Mouse (Mus musculus): ENCODE measurements around the gene Tifa. TPM values are rescaled to one million over a fixed set of nuclear protein-coding genes. Genes with fewer than 3 reads are reported as not detected.

Tifa gene
- polyA plus RNA-seq, 1 experiment from 2014 or later, result 4.3 TPM

- no peak overlapping the region for H3K27ac ChIP-seq (ENCODE audit: low read depth, low read length)
- ATAC-seq (ENCODE audit: low FRiP score) (no peak), DNase-seq (ENCODE audit: low spot score, missing footprints) (no peak)
- H3K4me3 ChIP-seq (ENCODE audit: low read depth, low read length), result no peak overlapping the region
- H3K9me3 ChIP-seq (ENCODE audit: control insufficient read depth, low read length), result no peaks in the 10 kb centered on the region
- no peak overlapping the region for H3K4me2 ChIP-seq
- WGBS, result 61% methylated on average over 7 of the region's 7 CpGs
- H3K36me3 ChIP-seq (ENCODE audit: control insufficient read depth, insufficient read depth, low read length), result no peaks in the 10 kb centered on the region
- H3K27me3 ChIP-seq (ENCODE audit: control insufficient read depth, insufficient read depth, low read length), result no peaks in the 10 kb centered on the region
- H3K9ac ChIP-seq (ENCODE audit: low read length), result no peak overlapping the region
- no peaks in the 10 kb centered on the region for H3K4me1 ChIP-seq (ENCODE audit: control insufficient read depth, insufficient read depth, low read length)
These were observed 37.5 kb downstream of the Tifa start for GRCm38 (mm10) chr3:127827123-127827522.

DNA sequence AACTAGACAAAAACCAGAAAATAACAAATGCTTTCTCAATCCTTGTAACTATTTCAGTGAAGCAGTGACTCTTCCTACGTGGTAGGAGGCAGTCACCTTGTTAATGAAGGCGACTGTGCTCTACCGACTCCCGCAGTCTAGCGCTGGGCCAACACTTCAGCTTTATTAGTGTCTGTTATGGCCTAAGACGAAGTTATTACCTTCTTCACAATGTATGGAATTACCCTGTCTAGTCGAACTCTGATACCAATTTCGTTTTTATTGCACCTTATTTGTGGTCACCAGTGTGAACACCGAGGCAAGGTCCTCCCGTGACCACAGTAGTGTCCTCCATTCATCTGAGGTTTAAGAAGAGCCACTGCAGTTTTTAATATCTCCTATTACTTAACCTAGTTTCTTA, 40.6 kb downstream of the Tifa start:
- no peak overlapping the region for H3K27ac ChIP-seq (ENCODE audit: low read depth, low read length)
- no peak overlapping the region for H3K4me3 ChIP-seq (ENCODE audit: low read depth, low read length)
- H3K4me1 ChIP-seq (ENCODE audit: control insufficient read depth, insufficient read depth, low read length), result no peaks in the 10 kb centered on the region
- 89% methylated on average over 10 of the region's 10 CpGs for WGBS
- ATAC-seq (ENCODE audit: low FRiP score) (no peak), DNase-seq (ENCODE audit: low spot score, missing footprints) (no peak)
- H3K36me3 ChIP-seq (ENCODE audit: control insufficient read depth, insufficient read depth, low read length), result no peaks in the 10 kb centered on the region
- H3K9ac ChIP-seq (ENCODE audit: low read length), result no peak overlapping the region
- H3K4me2 ChIP-seq, result no peak overlapping the region
- H3K9me3 ChIP-seq (ENCODE audit: control insufficient read depth, low read length), result no peaks in the 10 kb centered on the region
- H3K27me3 ChIP-seq (ENCODE audit: control insufficient read depth, insufficient read depth, low read length), result no peaks in the 10 kb centered on the region

DNA sequence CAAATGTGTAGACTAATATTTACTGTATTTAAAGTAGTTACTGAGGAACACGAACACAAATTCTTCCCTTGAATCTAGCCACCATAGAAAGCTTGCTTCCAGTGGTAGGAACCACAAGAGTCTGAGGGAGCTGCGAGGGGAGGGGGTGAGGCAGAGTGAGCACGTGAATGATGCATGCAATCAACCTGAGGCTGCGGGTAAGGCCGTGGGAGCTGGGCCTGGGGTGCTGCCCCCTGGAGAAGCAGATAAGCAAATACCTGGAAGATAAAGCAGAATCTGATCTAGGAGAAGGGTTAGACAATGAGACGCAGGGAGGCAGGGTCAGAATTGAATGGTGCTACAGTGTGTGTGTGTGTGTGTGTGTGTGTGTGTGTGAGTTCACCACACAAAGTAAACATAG, 41.5 kb downstream of the Tifa start:
- Histone ChIP-seq H3K4me2 (no peak overlapping the region), H3K9ac (ENCODE audit: low read length) (no peak overlapping the region), H3K4me3 (ENCODE audit: low read depth, low read length) (no peak overlapping the region), H3K4me1 (ENCODE audit: control insufficient read depth, insufficient read depth, low read length) (peaks cover 9% of the 10 kb centered on the region), H3K36me3 (ENCODE audit: control insufficient read depth, insufficient read depth, low read length) (no peaks in the 10 kb centered on the region), H3K9me3 (ENCODE audit: control insufficient read depth, low read length) (no peaks in the 10 kb centered on the region), H3K27ac (ENCODE audit: low read depth, low read length) (no peak overlapping the region), H3K27me3 (ENCODE audit: control insufficient read depth, insufficient read depth, low read length) (no peaks in the 10 kb centered on the region)
- DNase-seq (ENCODE audit: low spot score, missing footprints) (no peak), ATAC-seq (ENCODE audit: low FRiP score) (no peak; the same call in 1 of the 2 replicates)
- whole genome bisulfite sequencing, result 70% methylated on average over 6 of the region's 6 CpGs

DNA sequence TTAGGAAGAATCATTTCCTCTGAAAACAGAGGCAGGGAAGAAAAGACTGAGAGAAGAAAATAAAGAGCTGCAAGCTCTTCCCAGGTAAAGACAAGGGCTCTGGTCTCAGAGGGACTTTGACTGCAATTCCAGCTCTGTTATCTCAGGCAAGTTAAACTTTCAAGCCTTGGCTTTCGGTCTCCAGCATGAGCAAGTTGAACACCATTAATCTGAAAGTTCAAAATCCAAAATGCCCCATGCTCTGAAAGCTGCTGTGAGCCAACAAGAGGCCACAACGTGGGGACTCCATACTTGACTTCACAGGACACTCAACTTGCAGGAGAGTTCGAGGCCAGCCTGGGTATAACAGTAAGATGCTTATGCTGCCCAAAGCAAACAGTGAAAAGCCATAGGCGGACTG, 44.4 kb downstream of the Tifa start:
- H3K4me1 ChIP-seq (ENCODE audit: control insufficient read depth, insufficient read depth, low read length), result peaks cover 14% of the 10 kb centered on the region
- ATAC-seq (ENCODE audit: low FRiP score), result no peak
- WGBS, result 87% methylated on average over 4 of the region's 4 CpGs

GRCm38 (mm10) chr3:127835594-127835993, 46.0 kb downstream of the Tifa start:
- H3K27ac ChIP-seq (ENCODE audit: low read depth, low read length), result no peak overlapping the region
- H3K4me2 ChIP-seq, result peak overlapping the region; percentile 85
- H3K4me1 ChIP-seq (ENCODE audit: control insufficient read depth, insufficient read depth, low read length), result peaks cover 14% of the 10 kb centered on the region
- no peak overlapping the region for H3K4me3 ChIP-seq (ENCODE audit: low read depth, low read length)
- H3K9me3 ChIP-seq (ENCODE audit: control insufficient read depth, low read length), result no peaks in the 10 kb centered on the region
- DNase-seq (ENCODE audit: low spot score, missing footprints) (no peak), ATAC-seq (ENCODE audit: low FRiP score) (no peak)
- H3K27me3 ChIP-seq (ENCODE audit: control insufficient read depth, insufficient read depth, low read length), result no peaks in the 10 kb centered on the region
- WGBS, result 87% methylated on average over 6 of the region's 6 CpGs
- no peak overlapping the region for H3K9ac ChIP-seq (ENCODE audit: low read length)
- no peaks in the 10 kb centered on the region for H3K36me3 ChIP-seq (ENCODE audit: control insufficient read depth, insufficient read depth, low read length)

More for the DNA sequence above, 44.4 kb downstream of the Tifa start:
- no peaks in the 10 kb centered on the region for H3K36me3 ChIP-seq (ENCODE audit: control insufficient read depth, insufficient read depth, low read length)
- no peak overlapping the region for H3K9ac ChIP-seq (ENCODE audit: low read length)
- H3K27me3 ChIP-seq (ENCODE audit: control insufficient read depth, insufficient read depth, low read length), result no peaks in the 10 kb centered on the region
- no peak overlapping the region for H3K27ac ChIP-seq (ENCODE audit: low read depth, low read length)
- no peaks in the 10 kb centered on the region for H3K9me3 ChIP-seq (ENCODE audit: control insufficient read depth, low read length)
- H3K4me3 ChIP-seq (ENCODE audit: low read depth, low read length), result no peak overlapping the region
- H3K4me2 ChIP-seq, result no peak overlapping the region
- DNase-seq (ENCODE audit: low spot score, missing footprints), result no peak

- Histone ChIP-seq H3K4me3 (ENCODE audit: low read depth, low read length) (peak overlapping the region; percentile 96), H3K36me3 (ENCODE audit: control insufficient read depth, insufficient read depth, low read length) (no peaks in the 10 kb centered on the region), H3K9ac (ENCODE audit: low read length) (peak overlapping the region; percentile 93), H3K9me3 (ENCODE audit: control insufficient read depth, low read length) (no peaks in the 10 kb centered on the region), H3K27me3 (ENCODE audit: control insufficient read depth, insufficient read depth, low read length) (no peaks in the 10 kb centered on the region), H3K27ac (ENCODE audit: low read depth, low read length) (peak overlapping the region; percentile 87; the same call in 1 of the 2 replicates), H3K4me1 (ENCODE audit: control insufficient read depth, insufficient read depth, low read length) (peaks cover 14% of the 10 kb centered on the region), H3K4me2 (peak overlapping the region; percentile 85)
- ATAC-seq (ENCODE audit: low FRiP score) (peak; percentile 0; the same call in 1 of the 2 replicates), DNase-seq (ENCODE audit: low spot score, missing footprints) (no peak)
- under 1% methylated on average over 17 of the region's 17 CpGs for WGBS
These were observed 47.2 kb downstream of the Tifa start for GRCm38 (mm10) chr3:127836798-127837153.

DNA sequence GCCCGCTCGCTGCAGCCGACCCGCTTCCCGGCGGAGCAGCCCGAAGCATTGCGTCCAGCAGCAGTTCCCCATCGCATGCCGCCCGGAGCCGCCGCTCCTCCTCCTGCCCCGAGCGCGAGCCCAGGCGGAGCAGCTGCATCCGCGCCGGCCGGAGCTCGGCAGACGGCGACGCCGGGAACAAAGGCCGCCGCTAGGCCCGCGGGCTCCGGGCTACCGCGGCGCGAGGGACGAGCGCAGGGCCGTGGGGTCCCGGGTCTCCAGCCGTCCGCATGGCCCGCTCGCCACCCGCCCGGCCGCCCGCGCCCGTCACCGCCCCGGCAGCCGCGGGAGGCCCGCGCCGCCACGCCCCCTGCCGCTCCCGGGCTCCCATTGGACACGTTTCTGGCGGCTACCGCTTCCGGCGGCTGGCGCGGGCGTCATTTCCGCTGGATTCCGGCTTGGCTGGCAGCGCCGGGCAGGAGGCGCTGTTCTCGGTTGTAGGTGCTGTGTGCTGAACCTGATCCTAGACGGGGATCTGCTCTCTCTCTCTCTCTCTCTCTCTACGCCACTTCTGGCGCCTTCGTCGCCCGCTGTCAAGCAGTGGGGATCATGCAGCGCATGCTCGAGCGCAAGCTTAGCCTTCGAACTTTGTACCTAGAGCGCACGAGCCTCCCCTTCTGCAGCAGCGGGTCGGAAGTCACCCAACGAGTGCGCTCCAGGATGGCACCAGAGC, 47.7 kb downstream of the Tifa start, which contains the start of gene Ap1ar:
Ap1ar (minus strand) TSS at position 370 of the 712 bp plus-strand sequence.
- Histone ChIP-seq H3K9ac (ENCODE audit: low read length) (peak within 1 kb of the TSS; percentile 93), H3K36me3 (ENCODE audit: control insufficient read depth, insufficient read depth, low read length) (no peaks in the 10 kb centered on the region), H3K4me1 (ENCODE audit: control insufficient read depth, insufficient read depth, low read length) (peaks cover 14% of the 10 kb centered on the region), H3K4me3 (ENCODE audit: low read depth, low read length) (peak within 1 kb of the TSS; percentile 96), H3K27me3 (ENCODE audit: control insufficient read depth, insufficient read depth, low read length) (no peaks in the 10 kb centered on the region), H3K9me3 (ENCODE audit: control insufficient read depth, low read length) (no peaks in the 10 kb centered on the region), H3K4me2 (peak within 1 kb of the TSS; percentile 85), H3K27ac (ENCODE audit: low read depth, low read length) (peak within 1 kb of the TSS; percentile 87)
- ATAC-seq (ENCODE audit: low FRiP score), result peak; percentile 97
- peak; percentile 99 for DNase-seq (ENCODE audit: low spot score, missing footprints)
- under 1% methylated on average over 61 of the region's 89 CpGs for WGBS

DNA sequence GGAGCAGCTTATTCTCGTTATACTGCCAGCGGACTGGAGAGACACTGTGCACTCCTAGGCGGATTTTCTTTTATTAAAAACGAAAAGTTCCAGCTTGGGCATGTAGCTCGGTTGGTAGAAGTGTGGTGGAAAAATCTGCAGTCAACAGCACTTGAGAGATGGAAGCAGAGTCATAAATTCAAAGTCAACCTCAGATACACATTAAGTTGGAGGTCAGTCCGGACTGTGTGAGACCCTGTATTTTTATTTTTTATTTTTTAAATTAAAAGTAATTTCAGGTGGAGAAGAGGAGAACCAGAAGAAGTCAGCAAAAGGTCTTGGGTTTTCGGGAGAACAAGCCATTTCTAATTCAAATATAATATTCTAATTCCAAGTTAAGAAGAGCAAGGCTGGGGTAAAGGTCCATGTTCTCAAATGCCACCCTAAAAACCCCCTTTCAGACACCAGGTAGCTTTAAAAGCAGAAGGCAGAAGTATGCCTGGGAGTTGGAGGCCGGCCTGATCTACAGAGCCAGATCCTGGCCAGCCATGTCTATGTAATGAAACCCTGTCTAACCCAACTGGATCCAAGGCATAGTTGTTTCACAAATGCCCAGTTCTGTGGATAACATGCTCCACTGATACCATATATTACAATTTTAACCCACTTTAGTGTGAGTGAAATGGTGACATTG, 48.5 kb downstream of the Tifa start:
- no peaks in the 10 kb centered on the region for H3K36me3 ChIP-seq (ENCODE audit: control insufficient read depth, insufficient read depth, low read length)
- DNase-seq (ENCODE audit: low spot score, missing footprints) (no peak), ATAC-seq (ENCODE audit: low FRiP score) (peak; percentile 0; the same call in 1 of the 2 replicates)
- H3K27me3 ChIP-seq (ENCODE audit: control insufficient read depth, insufficient read depth, low read length), result no peaks in the 10 kb centered on the region
- H3K27ac ChIP-seq (ENCODE audit: low read depth, low read length), result peak overlapping the region; percentile 87
- H3K9me3 ChIP-seq (ENCODE audit: control insufficient read depth, low read length), result no peaks in the 10 kb centered on the region
- peak overlapping the region; percentile 59 for H3K4me2 ChIP-seq
- WGBS, result 33% methylated on average over 8 of the region's 8 CpGs
- peak overlapping the region; percentile 96 for H3K4me3 ChIP-seq (ENCODE audit: low read depth, low read length)
- peak overlapping the region; percentile 93 for H3K9ac ChIP-seq (ENCODE audit: low read length)
- peaks cover 14% of the 10 kb centered on the region for H3K4me1 ChIP-seq (ENCODE audit: control insufficient read depth, insufficient read depth, low read length)

- 86% methylated on average over 8 of the region's 8 CpGs for WGBS
These were observed 52.3 kb downstream of the Tifa start for GRCm38 (mm10) chr3:127841926-127842325.

More at GRCm38 (mm10) chr3:127841926-127842325, 52.3 kb downstream of the Tifa start:
- Histone ChIP-seq H3K27me3 (ENCODE audit: control insufficient read depth, insufficient read depth, low read length) (no peaks in the 10 kb centered on the region), H3K27ac (ENCODE audit: low read depth, low read length) (no peak overlapping the region), H3K4me1 (ENCODE audit: control insufficient read depth, insufficient read depth, low read length) (no peaks in the 10 kb centered on the region), H3K4me2 (no peak overlapping the region), H3K9ac (ENCODE audit: low read length) (no peak overlapping the region), H3K4me3 (ENCODE audit: low read depth, low read length) (no peak overlapping the region), H3K9me3 (ENCODE audit: control insufficient read depth, low read length) (no peaks in the 10 kb centered on the region), H3K36me3 (ENCODE audit: control insufficient read depth, insufficient read depth, low read length) (no peaks in the 10 kb centered on the region)
- ATAC-seq (ENCODE audit: low FRiP score), result no peak
- DNase-seq (ENCODE audit: low spot score, missing footprints), result no peak
